Mouse (Mus musculus): Measurements from ENCODE around the gene Pou6f2.

Gene Pou6f2

DNA sequence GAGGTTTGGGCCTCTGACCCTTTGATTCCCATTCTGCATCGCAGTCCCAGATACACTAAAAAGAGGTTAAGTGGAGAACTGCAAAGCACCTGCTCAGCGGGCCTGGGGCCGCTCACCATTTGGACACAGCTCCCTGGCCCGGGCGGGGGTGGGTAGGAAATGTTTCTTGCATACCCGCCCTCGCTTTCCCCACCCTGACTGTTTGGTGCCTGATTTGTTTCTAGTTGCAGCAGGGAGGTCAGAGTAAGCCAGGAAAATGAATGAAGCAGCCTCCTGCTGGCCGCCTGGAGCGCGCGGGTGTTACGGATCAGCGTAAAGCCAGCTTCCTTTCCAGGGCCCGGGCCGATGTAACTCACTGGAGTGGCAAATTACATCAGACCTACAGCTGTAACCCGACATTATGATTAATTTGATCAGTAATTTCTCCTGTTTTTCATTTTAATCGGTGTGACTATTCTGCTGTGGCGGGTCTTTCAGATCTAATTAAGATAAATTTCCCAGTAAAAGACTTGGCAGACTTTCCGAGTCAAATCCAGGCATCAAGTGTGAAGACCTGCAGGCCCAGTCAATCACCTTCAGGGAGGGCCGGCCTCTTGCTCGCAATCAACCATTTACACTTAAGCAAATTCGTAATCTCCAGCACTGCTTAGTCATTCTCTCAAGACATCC lies 178.8 kb downstream of the Pou6f2 start:
- DNase-seq (ENCODE audit: inconsistent ontology term): peak; percentile 55

DNA sequence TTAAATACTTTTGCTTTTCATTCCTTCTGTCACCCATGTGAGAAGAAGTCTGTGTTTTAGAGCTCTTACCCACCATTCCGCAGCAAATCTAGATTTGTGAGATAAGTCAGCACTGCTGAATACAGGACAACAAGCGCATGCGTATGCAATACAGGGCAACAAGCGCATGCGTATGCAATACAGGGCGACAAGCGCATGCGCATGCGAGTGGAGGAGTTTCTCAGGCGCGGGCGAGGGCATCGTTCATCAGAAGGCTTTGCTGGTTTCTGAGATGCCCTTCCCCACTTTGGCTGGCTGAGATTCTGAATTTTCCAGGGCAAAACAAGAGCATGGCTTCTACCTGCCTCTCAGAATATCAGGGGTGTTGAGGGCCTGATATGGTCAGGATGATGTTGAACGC lies 186.2 kb downstream of the Pou6f2 start:
- no peak for DNase-seq (ENCODE audit: inconsistent ontology term)

DNA sequence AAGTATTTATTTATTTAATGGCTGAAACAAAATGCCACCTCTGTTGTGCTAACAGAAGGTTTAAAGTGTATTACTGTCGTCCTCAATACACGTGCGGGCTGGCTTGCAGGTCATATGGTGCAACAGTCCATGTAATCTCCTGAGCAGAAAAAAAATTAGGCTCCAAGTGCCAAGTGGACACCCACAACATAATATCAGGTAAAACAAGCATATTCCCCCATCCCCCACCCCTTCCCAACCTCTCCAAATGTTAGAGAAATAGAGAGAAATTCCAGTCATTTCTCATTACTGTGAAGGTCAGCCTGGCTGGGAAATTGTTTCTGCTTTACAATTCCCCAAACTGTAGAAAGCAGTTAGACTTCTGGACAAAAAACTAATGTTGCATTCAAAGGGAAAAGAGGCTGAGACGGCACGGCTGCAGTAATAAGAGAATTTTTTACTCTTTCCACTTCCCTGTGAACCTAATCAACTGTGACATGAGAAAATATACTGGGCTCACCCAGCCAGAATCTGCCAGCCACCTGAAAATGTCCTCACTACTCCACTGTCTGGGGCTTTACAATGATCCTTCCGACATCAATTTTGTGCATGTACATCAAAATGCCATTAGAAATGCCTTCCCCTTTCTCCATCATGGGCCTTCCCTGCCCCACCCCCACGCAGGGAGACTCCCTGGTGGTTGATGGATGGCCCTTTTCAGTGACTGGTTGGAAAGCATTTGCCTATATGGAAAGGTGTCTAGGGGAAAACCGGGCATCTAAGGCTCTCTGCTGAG lies 192.8 kb downstream of the Pou6f2 start:
- peak; percentile 17 for DNase-seq (ENCODE audit: inconsistent ontology term)

DNA sequence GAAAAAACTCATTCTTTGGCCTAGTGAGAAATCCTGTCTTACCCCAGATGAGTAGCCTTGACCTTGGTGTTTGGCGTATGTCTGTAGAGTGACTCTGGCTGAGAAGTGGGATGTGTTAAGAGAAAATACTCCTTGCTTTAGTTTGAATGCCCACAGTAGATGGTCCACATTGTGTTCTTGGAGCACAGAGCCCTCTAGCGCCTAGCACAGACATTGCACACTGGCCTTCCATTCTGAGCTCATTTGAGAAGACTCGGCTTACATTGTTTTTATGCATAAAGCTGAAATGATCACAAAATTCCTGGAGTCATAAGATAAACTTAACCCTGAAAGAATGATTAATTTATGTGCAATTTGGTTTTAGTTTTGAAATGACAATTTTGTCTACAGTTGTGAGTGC lies 223.5 kb downstream of the Pou6f2 start:
- peak; percentile 13 for DNase-seq (ENCODE audit: inconsistent ontology term)

DNA sequence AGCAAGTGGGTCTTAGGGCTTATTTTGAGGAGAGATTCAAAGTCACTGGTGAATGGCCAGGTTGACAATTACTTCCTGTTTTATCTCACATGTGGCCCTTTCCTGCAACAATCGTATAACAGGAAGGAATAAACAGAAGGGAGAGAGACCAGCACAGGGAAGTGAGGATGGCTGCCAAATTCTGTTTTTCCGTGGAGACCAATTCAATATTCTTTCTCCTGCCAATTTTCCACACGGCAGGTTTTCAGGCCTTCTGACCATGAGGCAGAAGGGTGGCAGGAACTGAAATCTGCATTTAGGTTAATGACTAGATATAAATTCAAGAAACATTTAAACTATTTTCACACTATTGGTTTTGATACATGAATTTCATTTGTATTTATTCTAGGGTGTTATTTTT lies 224.5 kb downstream of the Pou6f2 start:
- DNase-seq (ENCODE audit: inconsistent ontology term): no peak

DNA sequence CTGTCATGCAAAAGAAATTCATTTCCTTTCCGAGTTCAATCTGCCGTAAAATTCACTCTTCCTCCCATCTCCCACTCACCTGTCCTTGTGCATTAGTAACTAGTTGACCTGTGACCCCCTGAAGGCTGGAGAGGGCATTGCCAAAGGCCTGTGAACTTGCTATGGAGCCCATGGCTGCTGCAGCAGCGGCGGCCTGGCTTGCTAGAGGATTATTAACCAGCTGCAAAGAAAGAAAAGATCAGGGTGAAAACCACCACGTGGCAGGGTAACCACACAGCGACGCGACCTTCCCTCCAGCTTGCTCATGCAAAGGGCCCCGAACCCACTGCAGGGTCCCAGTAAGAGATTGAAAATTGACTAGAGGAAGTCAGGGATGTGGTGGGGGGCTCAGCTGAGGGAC lies 225.2 kb downstream of the Pou6f2 start:
- no peak for DNase-seq (ENCODE audit: inconsistent ontology term)

DNA sequence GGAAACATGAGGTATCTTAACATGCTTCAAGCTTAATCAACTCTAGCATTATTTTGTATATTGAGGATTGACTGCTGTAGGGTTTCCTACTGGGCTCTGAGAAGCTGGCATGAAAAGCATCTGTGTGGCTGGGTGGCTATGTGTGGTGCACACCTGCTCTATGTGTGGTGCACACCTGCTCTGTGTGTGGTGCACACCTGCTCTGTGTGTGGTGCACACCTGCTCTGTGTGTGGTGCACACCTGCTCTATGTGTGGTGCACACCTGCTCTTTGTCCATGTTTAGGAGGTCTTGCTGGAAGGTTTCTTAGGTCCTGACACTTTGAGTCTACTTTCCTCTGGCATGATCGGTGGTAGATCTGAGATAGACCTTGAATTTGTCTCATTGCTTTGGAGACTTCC lies 233.3 kb downstream of the Pou6f2 start:
- no peak for DNase-seq (ENCODE audit: inconsistent ontology term)

DNA sequence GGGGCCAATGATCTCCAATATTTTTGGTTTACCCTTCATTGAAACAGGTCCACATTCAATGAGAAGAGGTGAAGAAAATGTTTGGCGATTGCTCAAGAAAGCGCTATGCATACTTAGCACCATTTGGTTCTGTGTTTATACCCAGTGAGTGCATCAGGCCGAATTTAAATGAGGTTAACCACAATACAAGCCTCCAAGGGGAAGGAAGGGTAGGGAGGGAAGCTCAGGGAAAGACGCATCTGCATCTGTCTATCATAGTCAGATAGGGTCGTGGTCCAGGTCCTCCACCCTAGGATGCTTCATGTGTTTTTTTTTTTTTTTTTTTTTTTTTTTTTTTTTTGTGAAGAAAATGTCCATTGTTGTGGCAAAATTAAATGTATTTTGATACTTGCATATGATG lies 236.9 kb downstream of the Pou6f2 start:
- DNase-seq (ENCODE audit: inconsistent ontology term): no peak

DNA sequence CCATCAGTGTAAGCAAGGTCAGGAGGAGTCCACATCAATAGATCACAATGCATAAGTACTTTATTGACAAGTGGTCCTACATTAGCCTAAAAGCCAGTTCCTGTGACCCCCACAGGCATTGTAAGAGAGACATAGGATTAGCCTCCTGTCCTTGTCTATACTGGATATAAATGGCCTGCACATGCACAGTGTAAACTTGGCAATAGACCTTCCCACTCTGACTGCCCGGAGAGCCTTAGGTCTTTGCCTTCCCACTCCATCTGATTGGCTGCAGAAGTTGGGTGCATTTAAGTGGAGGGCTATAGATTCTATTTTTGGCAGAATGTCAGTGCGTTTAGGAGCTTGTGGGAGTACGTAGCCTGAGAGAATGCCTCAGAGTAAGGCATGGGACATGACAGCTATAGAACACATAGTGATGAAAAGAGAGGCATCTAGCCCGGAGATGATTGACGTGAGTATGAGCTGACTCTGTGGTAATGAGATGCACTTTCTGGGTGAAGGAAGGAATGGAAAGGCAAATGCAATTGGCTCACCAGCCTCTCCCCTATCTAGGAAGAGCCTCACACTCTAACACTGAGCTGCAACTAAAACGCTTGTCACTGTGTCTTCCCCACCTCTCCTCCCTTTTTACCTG lies 243.4 kb downstream of the Pou6f2 start:
- DNase-seq (ENCODE audit: inconsistent ontology term): no peak

DNA sequence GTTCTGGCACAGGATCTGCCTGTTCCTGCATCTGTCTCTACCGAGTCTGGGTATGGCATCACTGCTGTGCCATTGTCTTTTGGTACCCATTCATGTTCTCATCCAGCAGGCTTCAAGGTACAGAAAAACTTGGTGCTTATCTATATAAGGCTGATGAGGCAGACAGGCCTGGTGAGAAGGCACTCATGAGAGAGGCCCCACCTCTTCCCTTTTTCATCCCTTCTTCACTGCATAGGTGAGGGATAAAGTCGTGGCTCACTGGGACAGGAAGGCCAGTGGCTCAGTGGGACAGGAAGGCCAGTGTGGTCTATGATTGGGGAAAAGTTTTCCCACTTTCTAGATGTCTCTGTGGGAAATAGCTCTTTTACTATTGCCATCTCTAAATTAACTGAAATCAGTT lies 263.8 kb downstream of the Pou6f2 start:
- no peak for DNase-seq (ENCODE audit: inconsistent ontology term)

DNA sequence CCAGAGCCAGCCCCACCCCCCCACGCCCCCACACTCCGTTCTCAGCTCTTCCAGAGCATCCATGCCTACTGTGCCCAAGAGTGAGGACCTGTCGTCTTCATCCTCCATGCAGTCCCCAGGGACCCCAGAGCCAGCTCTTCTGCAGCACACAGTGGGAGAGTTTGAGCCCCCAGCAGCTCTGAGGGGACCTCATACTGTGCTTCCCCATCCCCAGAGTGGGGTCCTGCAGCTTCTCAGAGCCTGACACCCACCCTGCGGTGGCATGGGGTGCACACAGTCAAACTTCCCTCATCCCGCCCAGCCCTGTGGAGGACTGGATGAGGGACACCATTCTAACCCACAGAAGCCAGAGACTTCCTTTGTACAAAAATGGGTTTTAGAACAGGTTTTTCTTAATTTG lies 264.3 kb downstream of the Pou6f2 start:
- DNase-seq (ENCODE audit: inconsistent ontology term): no peak

DNA sequence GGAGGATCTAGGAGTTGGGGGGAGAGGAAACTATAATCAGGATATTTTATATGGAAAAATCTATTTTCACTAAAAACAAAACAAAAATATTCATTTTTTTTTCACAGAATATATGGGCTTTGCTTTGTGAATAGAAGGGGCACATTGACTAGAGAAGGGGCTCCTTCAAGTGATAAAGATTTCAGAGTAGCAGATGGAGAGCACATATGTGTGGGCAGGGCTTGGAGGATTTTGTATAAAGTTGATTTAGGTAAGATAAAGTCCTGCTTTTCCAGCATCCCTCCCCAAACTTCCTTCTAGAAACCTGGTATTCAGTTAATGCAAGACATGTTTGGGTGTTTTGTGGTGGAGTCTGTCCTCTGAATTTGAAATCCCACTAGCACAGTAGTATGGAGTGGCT lies 266.2 kb downstream of the Pou6f2 start:
- DNase-seq (ENCODE audit: inconsistent ontology term): no peak

DNA sequence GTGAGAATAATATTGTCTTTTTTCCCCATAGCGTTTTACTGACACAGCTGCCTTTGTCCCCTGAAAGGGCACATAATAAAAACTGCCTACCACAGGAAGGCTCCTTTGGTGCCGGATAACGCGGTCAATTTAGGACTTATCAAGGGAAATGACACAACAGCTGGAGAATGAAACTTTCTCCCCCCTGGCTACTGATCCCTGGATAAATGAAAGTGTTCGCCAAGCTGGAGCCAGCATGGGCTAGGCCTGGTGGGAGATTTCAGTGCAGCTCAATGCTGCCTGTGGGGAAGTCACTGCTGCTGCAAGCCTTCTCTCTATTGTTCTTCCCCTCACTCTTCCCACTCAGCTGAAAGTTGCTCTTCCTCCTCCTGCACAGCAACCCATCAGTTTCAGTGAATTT lies 267.8 kb downstream of the Pou6f2 start:
- no peak for DNase-seq (ENCODE audit: inconsistent ontology term)

DNA sequence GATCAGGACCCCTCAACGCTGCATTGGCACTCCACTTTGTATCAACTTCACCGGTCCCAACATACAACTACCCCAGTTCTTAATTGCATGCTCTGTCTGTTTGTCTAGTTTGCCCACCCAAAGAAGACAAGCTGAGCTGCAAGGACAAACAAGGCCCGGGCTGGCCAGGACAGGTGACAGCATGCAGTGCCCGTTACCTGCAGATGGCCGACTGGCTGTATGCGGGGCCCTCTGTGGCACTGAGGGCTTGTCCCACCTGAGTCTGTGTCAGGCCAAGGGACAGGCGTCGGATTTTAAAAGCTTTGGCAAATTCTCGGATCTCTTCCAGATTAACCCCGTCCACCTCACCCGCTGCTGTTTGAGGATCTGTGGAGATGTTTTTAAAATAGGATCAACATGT lies 268.7 kb downstream of the Pou6f2 start:
- DNase-seq (ENCODE audit: inconsistent ontology term): no peak

DNA sequence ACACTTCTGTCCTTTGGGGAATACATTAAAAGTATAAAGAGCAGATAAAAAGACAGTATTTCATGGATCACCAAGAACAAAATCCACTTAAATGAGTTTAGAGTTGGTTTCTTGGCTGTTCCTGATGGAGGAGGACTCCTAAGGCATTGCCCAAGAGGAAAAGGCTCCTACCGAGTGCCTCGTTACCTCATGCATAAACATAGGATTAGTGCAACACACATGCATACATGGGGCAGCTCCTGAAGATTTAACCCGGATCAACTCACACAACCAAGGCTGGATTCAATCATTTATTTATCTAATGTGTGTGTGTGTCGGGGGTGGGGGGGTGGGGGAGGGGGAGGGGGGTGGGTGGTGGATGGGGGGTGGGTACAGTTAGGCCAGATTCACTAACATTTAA lies 269.4 kb downstream of the Pou6f2 start:
- DNase-seq (ENCODE audit: inconsistent ontology term): no peak

DNA sequence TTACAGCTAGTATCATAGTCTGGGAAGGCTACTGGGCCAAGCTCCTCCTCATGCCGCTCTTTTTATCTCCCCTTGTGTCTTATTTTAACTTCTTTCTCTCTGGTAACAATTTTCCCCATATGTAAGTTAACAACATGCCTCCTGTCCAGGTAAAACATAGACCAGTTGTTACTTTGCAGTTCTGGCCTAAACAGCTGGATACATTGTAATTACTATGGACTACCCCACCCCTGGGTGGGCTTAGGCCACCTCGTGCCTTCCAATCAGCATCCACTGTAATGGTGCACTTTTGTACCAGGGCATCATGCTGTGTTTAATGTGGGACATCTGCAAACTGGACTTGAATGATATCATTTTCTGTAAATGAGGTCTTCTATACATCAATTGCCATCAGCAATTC lies 271.4 kb downstream of the Pou6f2 start:
- DNase-seq (ENCODE audit: inconsistent ontology term): no peak

DNA sequence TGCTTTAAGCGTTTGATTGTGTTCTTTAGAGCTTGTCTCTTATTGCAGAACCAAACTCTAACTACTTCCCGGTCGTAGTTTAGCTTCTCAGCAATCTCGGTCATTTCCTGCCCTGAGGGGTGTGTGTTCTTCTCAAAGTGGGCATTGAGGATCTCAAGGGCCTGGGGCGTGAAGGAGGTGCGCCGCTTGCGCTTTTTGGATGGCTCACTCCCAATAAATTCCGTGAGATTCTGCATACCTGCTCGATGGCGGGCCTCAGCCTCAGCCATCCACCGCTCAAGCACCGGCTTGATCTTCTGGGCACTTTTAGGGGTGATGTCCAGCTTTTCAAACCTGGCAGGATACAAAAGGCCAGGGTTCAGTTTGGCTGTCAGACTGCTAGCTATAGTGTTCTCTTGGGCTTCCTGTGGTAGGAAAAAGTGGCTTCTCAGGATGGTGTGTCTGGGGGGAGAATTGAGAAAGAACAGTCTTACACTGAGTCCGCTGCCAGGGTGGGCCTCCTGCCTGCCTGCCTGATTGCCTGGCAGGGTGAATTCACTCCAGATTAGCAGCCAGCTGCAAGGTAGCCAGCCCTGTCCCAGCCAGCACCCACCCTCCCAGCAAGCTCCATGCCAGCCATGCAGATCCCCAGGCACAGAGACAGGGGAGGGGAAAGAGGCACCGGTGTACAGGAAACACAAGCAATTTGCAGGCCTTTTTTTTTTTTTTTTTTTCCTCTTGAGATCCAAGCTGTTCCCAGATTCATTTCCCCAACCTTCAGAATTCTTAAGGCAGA lies 272.1 kb downstream of the Pou6f2 start:
- no peak for DNase-seq (ENCODE audit: inconsistent ontology term)

DNA sequence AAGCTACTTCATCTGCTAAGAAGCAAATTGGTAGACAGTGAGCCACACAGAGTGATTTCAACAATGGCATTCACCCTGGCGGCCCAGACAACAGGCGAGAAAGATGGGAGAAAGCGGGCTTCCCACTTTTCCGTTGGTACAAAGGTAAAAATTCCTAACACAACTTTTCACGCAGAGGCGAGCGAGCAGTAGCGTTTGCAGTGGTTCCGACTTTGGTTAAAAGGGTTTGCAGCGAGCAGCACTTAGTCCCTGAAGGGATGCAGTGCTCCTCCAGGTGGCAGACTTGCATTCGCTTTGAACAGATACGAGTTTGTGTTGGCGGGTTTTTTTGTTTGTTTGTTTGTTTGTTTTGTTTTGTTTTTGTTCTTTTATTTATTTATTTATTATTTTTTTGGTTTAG lies 273.1 kb downstream of the Pou6f2 start:
- no peak for DNase-seq (ENCODE audit: inconsistent ontology term)

DNA sequence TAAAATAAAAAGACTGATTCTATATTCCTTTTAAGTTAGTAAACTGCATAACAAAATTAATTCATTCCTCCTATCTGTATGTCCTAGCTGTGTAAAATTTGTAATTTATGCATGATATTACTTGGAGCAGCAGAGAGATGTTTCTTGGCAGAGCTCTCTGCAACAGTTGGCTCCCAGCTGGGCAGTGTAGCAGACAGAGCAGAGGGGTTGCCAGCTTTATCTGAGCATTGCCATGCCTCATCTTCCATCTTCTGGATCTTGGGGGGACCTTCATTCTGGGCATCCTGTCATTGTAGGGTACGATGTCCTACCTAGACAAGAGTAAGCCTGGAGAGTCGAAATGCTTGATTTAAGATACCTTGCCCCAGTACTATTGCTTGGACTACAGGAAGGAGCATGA lies 277.1 kb downstream of the Pou6f2 start:
- no peak for DNase-seq (ENCODE audit: inconsistent ontology term)

DNA sequence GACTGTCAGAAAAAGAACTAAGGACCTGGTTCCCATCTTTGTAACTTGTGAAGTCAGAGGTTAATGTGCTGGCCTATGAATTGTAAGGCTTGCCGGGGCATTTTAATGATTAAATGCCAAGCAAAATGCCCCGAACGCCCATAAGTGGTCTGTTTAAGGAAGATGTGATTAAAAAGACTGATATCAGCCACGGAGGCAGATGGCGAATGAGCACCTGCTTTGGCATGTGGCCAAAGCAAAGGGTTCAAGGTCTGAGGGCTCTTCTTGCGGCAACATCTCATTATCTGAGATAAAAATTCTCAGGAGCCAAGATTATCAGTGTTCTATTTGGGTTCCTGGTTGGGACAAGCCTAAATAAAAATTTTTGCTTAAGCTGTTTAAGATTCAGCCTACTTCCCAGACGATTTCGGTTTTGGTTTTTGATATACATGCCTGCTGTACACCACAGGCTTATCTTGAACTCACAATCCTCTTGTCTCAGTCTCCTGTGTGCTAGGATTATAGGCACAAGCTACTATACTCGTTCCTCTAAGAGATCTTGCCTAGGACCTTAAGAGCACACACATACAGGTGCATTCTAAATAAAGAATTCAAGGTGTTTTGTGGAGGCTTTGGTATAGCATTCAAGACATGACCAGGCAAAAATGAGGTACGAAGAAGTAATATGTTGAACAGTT lies 315.9 kb downstream of the Pou6f2 start:
- DNase-seq (ENCODE audit: inconsistent ontology term): no peak

Data from Muller cell, postnatal 12 days (primary cell).